Mouse (Mus musculus) v-Abl transformed pro-B cells (cell line): Measurements from ENCODE around the gene Nf1.

Experiments
- in situ Hi-C, 2 experiments: fragments of 400-800 bp; cut with MboI; formaldehyde crosslinking; loops; one replicate each; pipeline ENCODE4 v1.15.1; 2025; ENCODE audit not compliant: unreplicated experiment in 2 of 2

Nf1 gene

GRCm38 (mm10) chr11:79325663-79326062 lies 13.8 kb upstream of the Nf1 start:
- in situ Hi-C loops, result no loop called here

DNA sequence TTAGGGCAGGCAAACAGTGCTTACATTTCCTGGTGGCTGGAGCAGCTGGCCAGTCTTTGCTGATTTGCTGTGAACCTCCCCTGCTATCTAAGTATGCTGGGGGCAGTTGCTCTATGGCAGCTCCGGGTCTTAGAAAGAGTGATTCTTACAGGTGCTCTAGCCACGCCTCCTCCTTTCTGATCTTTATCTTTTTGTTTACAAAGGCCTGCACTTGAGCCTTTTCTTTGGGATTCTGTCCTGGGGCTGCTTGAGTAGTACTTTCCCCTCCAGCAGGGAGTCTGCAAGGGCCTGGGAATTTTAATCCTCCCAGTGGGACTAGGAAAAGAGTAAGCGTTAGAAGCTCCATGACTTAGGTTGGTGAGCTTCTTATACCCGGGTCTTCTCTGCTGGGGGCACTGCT lies 12.4 kb upstream of the Nf1 start:
- in situ Hi-C loops, result no loop called here

DNA sequence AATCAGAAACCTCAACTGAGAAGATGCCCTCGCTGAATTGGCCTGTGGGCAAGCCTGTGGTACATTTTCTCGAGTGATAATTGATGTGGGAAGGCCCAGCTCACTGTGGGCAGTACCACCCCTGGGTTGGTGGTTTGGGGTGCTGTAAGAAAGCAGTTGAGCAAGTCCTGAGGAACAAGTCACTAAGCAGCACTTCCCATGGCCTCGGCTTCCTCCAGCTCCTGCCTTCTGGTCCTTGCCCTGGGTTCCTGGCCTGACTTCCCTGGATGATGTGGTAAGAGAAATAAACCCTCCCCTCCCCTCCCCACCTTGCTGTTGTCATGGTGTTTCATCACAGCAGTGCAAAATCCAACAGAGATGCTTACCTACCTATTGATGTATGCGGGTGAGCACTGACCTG lies 11.4 kb upstream of the Nf1 start:
- in situ Hi-C loops, result no loop called here

DNA sequence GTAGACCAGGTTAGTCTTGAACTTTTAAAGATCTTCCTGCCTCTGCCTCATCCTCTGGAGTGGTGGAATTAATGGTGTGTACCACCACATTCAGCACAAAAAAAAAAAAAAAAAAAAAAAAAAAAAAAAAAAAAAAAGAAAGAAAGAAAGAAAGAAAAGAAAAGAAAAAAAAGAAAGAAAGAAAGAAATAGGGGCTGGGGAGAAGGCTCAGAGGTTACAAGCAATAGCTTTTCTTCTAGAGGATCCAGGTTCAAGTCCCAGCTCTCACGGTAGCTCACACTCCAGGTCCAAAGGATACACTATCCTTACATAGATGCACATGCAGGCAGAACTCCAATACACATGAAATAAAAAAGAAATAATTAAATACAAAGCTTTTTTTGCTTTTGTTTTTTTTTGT lies 9.9 kb upstream of the Nf1 start:
- in situ Hi-C loops, result no loop called here

GRCm38 (mm10) chr11:79335077-79335476 lies 4.4 kb upstream of the Nf1 start:
- in situ Hi-C loops, result no loop called here

GRCm38 (mm10) chr11:79336722-79337267 lies 2.7 kb upstream of the Nf1 start:
- in situ Hi-C loops, result no loop called here

DNA sequence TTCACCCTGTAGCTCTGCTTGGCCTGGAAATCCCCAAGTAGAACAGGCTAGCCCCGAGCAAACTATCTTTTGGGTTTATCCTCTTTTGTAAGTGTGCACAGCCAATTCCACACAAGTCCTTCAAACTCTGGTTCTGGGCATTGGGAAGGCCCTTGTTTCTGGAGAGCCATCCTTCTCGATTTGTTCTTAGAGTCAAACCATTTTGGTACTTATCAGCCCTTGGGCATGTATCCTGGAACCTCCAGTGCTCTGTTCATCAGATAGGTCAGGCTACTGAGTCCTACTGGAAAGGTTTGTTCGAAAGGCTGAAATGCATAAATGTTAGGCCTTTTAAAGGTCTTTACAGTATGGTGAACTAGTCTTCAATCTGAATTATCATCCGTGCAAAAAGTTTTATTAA lies 872 bp upstream of the Nf1 start:
- in situ Hi-C loops, result no loop called here

- in situ Hi-C loops, result no loop called here
Measured at GRCm38 (mm10) chr11:79339808-79340781, 602 bp downstream of the Nf1 start.

DNA sequence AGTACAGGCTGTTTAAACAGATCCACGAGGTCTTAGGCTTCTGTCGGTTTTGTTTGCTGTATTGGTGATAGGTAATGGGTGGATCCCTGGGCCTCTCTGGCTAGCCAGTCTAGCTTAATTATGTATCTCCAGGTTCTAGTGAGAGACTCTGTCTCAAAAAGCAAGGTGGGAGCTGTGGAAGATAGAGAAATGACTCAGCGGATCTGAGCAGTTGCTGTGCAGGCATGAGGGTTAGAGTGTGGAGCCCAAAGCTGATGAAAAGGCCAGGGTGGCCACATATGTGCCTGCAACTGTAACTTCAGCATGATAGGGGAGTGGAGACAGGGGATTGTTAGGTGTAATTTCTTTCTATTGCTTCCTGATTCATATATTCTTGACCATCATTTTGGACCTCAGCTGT lies 17.5 kb downstream of the Nf1 start:
- in situ Hi-C loops, result no loop called here

DNA sequence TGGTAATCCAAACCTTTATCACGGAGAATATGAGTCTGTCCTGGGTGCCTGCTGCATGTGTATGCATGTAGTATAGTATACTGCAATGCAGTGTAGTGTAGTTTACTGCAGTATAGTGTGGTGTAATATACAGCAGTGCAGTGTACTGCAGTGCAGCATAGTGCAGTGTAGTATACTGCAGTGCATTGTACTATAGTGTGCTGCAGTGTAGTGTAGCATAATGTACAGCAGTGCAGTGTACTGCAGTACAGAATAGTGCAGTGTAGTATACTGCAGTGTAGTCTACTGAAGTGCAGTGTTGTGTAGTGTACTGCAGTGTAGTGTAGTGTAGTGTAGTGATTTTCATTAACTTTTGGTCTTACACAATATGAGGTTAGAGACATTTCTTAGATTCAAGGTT lies 17.9 kb downstream of the Nf1 start:
- in situ Hi-C loops, result no loop called here

GRCm38 (mm10) chr11:79364956-79365355 lies 25.5 kb downstream of the Nf1 start:
- in situ Hi-C loops, result no loop called here

DNA sequence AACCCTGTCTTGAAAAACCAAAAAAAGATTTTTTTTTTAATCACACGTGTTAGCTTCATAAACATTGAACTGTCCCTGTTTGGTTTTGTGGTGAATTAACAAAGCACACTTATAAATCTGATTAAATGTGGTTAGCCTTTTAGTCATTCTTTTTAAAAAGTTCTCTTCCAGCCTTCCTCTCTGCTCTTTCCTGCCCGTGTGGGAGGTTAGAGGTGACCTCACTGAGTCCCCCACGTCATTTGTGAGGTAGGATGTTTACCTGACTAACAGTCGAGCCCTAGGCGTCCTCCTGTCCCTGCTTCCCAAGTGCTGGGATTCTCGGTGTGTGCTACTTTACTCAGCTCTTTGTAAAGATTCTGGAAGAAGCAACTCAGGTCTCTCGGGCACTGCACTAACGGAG lies 26.8 kb downstream of the Nf1 start:
- in situ Hi-C loops, result no loop called here

DNA sequence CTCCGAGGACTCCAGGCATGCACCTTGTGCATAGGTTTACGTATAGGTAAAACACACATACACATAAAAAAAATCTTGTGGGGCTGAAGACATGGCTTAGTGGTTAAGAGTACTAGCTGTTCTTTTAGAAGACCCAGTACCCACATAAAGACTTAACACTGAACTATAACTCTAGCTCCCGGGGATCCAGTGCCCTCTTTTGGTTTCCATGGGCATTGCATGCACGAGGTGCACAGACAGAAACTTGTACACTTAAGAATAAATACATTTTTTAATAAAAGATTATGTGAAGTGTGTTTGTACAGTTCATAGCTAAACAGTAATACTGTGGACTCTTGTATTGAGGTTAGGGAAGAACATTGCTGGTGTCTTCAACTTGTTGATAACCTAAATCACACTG lies 33.5 kb downstream of the Nf1 start:
- in situ Hi-C loops, result loop anchor here in 1 of 2 experiments (10.0 kb wide), 1 partner anchor 58 kb away; no protein-coding TSS in a partner anchor

GRCm38 (mm10) chr11:79398336-79398735 lies 58.8 kb downstream of the Nf1 start:
- in situ Hi-C loops, result loop anchor here (5.0 to 10.0 kb wide), 6 partner anchors 106 to 564 kb away; no protein-coding TSS in a partner anchor

GRCm38 (mm10) chr11:79403625-79404319 lies 64.3 kb downstream of the Nf1 start:
- in situ Hi-C loops, result loop anchor here in 1 of 2 experiments (5.0 kb wide), 1 partner anchor 371 kb away; no protein-coding TSS in a partner anchor

DNA sequence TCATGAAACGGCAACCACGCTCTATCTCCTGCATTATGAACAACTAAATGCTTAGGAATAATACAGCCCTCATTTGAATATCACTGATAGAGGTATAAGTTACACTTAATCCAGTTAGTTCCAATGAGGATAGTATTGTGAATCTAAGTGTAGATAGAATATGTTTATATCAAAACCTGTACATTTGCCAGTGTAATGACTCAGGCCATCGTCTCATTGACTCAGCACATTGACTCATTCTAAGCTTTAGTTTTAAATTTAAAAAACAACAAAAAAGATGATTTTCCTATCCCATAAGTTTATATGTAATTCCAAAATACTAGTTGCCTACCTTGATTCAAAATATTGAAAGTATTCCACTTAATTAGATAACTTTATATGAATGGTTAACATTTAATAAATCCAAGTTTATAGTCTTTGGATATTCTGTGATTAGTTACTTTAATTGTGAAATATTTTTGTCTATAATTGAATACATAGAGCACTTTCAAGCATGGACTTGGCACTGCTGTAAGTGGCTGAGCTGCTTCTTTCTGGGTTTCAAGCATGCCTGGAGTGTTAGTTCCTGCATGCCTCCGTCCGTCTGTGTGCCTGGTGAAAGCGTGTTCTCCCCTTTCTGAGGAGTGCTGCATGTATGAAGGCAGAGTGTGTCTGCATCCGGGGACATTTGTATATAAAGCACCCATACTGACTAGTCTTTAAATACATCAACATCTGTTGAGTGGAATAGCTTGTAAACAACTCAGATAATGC lies 74.4 kb downstream of the Nf1 start:
- in situ Hi-C loops, result loop anchor here in 1 of 2 experiments (10.0 kb wide), 1 partner anchor 389 kb away; no protein-coding TSS in a partner anchor

GRCm38 (mm10) chr11:79422496-79422895 lies 83.0 kb downstream of the Nf1 start:
- in situ Hi-C loops, result loop anchor here in 1 of 2 experiments (10.0 kb wide), 1 partner anchor 198 kb away; no protein-coding TSS in a partner anchor

- in situ Hi-C loops, result loop anchor here (5.0 to 25.0 kb wide), 4 partner anchors 151 to 486 kb away; no protein-coding TSS in a partner anchor
Measured at GRCm38 (mm10) chr11:79426571-79426970, 87.1 kb downstream of the Nf1 start.

DNA sequence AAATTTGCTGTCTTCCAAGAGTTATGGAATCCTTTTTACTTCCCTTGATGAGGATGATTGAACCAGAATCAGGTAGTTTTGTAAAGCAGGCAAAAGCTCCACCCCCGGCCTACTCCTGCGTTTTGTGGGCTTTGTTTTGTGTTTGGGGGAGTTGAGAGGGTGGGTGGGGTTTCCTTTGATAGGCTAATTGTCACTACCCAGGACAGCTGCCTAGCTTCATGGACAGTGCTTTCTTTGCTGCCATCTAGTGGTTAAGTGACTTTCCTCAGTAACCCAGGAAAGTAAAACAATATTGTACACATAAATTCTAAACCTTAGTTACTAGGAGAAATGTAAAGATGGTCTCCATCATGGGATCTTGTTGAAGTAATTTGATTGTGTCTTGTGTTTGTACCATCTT lies 88.1 kb downstream of the Nf1 start:
- in situ Hi-C loops, result loop anchor here (5.0 to 25.0 kb wide), 4 partner anchors 150 to 485 kb away; no protein-coding TSS in a partner anchor

DNA sequence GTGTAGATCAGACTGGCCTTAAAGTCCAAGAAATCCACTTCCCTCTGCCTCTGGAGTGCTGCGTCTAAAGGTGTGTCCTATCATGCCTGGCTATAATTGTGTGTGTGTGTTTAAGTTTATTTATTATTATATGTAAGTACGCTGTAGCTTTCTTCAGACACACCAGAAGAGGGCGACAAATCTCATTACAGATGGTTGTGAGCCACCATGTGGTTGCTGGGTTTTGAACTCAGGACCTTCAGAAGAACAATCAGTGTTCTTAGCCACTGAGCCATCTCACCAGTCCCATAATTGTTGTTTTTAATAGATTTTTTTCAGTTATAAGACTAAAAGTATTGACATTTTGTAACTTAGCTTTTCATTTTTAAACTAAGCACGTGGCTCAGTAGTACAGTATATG lies 95.8 kb downstream of the Nf1 start:
- in situ Hi-C loops, result loop anchor here in 1 of 2 experiments (25.0 kb wide), 2 partner anchors 252 to 477 kb away; no protein-coding TSS in a partner anchor
